Mouse (Mus musculus) intestine, postnatal 0 days (tissue): ENCODE results near the gene Ptgfr. TPM values are rescaled to one million over a fixed set of nuclear protein-coding genes. Genes with fewer than 3 reads are reported as not detected.

Experiments
- ATAC-seq: fragments of 200-750 bp; cut with Nextera tagmentation; 2 replicates; pipeline ENCODE4 v1.8.0; 2017; ENCODE audit warnings: mild to moderate bottlenecking, moderate TSS enrichment, moderate library complexity
- H3K27ac ChIP-seq: fragments of 300-500 bp; sonication (generic); 2 replicates; pipeline ENCODE4 v1.5.1; 2014; ENCODE audit warnings: mild to moderate bottlenecking, low read depth, low read length, moderate library complexity
- H3K27me3 ChIP-seq: fragments of 300-500 bp; sonication (generic); replicated peaks from 2 replicates; pipeline ENCODE4 v1.6.1; 2014; ENCODE audit warnings: low read length, mixed read lengths; ENCODE audit not compliant: control insufficient read depth, insufficient read depth
- H3K36me3 ChIP-seq: fragments of 300-500 bp; sonication (generic); 2 replicates; pipeline ENCODE4 v1.6.1; 2014; ENCODE audit warnings: mild to moderate bottlenecking, moderate library complexity; ENCODE audit not compliant: control insufficient read depth, insufficient read depth
- H3K4me1 ChIP-seq: fragments of 300-500 bp; sonication (generic); replicated peaks from 2 replicates; pipeline ENCODE4 v1.6.1; 2014; ENCODE audit warnings: antibody characterized with exemption, low read length, mixed read lengths; ENCODE audit not compliant: control insufficient read depth, insufficient read depth
- H3K4me2 ChIP-seq: fragments of 300-500 bp; sonication (generic); replicated peaks from 2 replicates; pipeline ENCODE4 v1.6.1; 2014; ENCODE audit warnings: low read depth, mild to moderate bottlenecking, moderate library complexity
- H3K4me3 ChIP-seq: fragments of 300-500 bp; sonication (generic); 2 replicates; pipeline ENCODE4 v1.5.1; 2014; ENCODE audit warnings: low read depth, low read length
- H3K9ac ChIP-seq: fragments of 300-500 bp; sonication (generic); 2 replicates; pipeline ENCODE4 v1.6.1; 2014; ENCODE audit warnings: mild to moderate bottlenecking, low read depth, low read length
- H3K9me3 ChIP-seq: fragments of 300-500 bp; sonication (generic); 2 replicates; pipeline ENCODE4 v1.6.1; 2016; ENCODE audit warnings: mixed run types; ENCODE audit not compliant: control insufficient read depth
- CTCF ChIP-seq: sonication (generic); IDR thresholded peaks from 2 replicates; pipeline ENCODE4 v1.5.1; 2016; ENCODE audit warnings: low read depth, mild to moderate bottlenecking, control low read depth, antibody characterized with exemption, moderate library complexity
- WGBS: fragments of 180-500 bp; shearing (Covaris S2); extraction: QIAGEN DNeasy Blood & Tissue Kit; methylation state at CpG from one replicate; pipeline ENCODE4 v1.1.7; 2014; 5-methylcytosine and 5-hydroxymethylcytosine counted together
- polyA plus RNA-seq: library from polyadenylated mRNA; unstranded; fragments of >200 nt; fragmentation: Nextera tagmentation; extraction: Ambion mirVana; gene quantifications from 2 replicates; pipeline ENCODE4 v1.2.1, GENCODE M21; 2015

The Ptgfr gene
- polyA plus RNA-seq, 1 experiment from 2014 or later: 0.29 TPM

GRCm38 (mm10) chr3:151771074-151771473 lies 66.4 kb downstream of the Ptgfr start:
- Histone ChIP-seq H3K9ac (no peak overlapping the region), H3K27ac (no peak overlapping the region), H3K27me3 (no peaks in the 10 kb centered on the region), H3K4me2 (no peak overlapping the region), H3K4me1 (no peaks in the 10 kb centered on the region), H3K4me3 (no peak overlapping the region), H3K9me3 (no peaks in the 10 kb centered on the region), H3K36me3 (no peaks in the 10 kb centered on the region)
- ATAC-seq: no peak
- peak; percentile 85 for TF ChIP-seq CTCF
- WGBS: 58% methylated on average over 3 of the region's 3 CpGs

GRCm38 (mm10) chr3:151749737-151750136 lies 87.7 kb downstream of the Ptgfr start, which contains the start of gene Ifi44:
Gene Ifi44 (minus strand): TSS chr3:151749960.
- H3K27me3 ChIP-seq: no peaks in the 10 kb centered on the region
- 48% methylated on average over 7 of the region's 7 CpGs for WGBS
- no peaks in the 10 kb centered on the region for H3K36me3 ChIP-seq
- no peak for TF ChIP-seq CTCF
- peak within 1 kb of the TSS; percentile 33; the same call in 1 of the 2 replicates for H3K4me2 ChIP-seq
- ATAC-seq: no peak
- no peak within 1 kb of the TSS for H3K9ac ChIP-seq
- H3K4me1 ChIP-seq: no peaks in the 10 kb centered on the region
- H3K4me3 ChIP-seq: peak within 1 kb of the TSS; percentile 11; the same call in 1 of the 2 replicates
- no peaks in the 10 kb centered on the region for H3K9me3 ChIP-seq
- no peak within 1 kb of the TSS for H3K27ac ChIP-seq

- WGBS: 80% methylated on average over 1 of the region's 1 CpGs
- Histone ChIP-seq H3K9me3 (no peaks in the 10 kb centered on the region), H3K4me3 (no peak overlapping the region), H3K4me2 (peak overlapping the region; percentile 17; the same call in 1 of the 2 replicates), H3K27ac (no peak overlapping the region), H3K27me3 (no peaks in the 10 kb centered on the region), H3K9ac (no peak overlapping the region), H3K36me3 (no peaks in the 10 kb centered on the region), H3K4me1 (no peaks in the 10 kb centered on the region)
- ATAC-seq: no peak
- TF ChIP-seq CTCF: no peak
Observed at GRCm38 (mm10) chr3:151748514-151748913, 88.9 kb downstream of the Ptgfr start.

Other genes starting within 250 kb of the Ptgfr start
- gene Ifi44, start 87.7 kb downstream of the Ptgfr start, polyA plus RNA-seq: 1.1 and 1.4 TPM in 2 replicates
- not detected in 2 replicates for gene Ifi44l, start 74.7 kb downstream of the Ptgfr start, polyA plus RNA-seq